Mouse (Mus musculus) intestine, postnatal 0 days (tissue): ENCODE results near the gene Ell. TPM values are rescaled to one million over a fixed set of nuclear protein-coding genes. Genes with fewer than 3 reads are reported as not detected.

Experiments
- ATAC-seq: fragments of 200-750 bp; cut with Nextera tagmentation; 2 replicates; pipeline ENCODE4 v1.8.0; 2017; ENCODE audit warnings: mild to moderate bottlenecking, moderate TSS enrichment, moderate library complexity
- H3K27ac ChIP-seq: fragments of 300-500 bp; sonication (generic); 2 replicates; pipeline ENCODE4 v1.5.1; 2014; ENCODE audit warnings: mild to moderate bottlenecking, low read depth, low read length, moderate library complexity
- H3K27me3 ChIP-seq: fragments of 300-500 bp; sonication (generic); replicated peaks from 2 replicates; pipeline ENCODE4 v1.6.1; 2014; ENCODE audit warnings: low read length, mixed read lengths; ENCODE audit not compliant: control insufficient read depth, insufficient read depth
- H3K36me3 ChIP-seq: fragments of 300-500 bp; sonication (generic); 2 replicates; pipeline ENCODE4 v1.6.1; 2014; ENCODE audit warnings: mild to moderate bottlenecking, moderate library complexity; ENCODE audit not compliant: control insufficient read depth, insufficient read depth
- H3K4me1 ChIP-seq: fragments of 300-500 bp; sonication (generic); replicated peaks from 2 replicates; pipeline ENCODE4 v1.6.1; 2014; ENCODE audit warnings: antibody characterized with exemption, low read length, mixed read lengths; ENCODE audit not compliant: control insufficient read depth, insufficient read depth
- H3K4me2 ChIP-seq: fragments of 300-500 bp; sonication (generic); replicated peaks from 2 replicates; pipeline ENCODE4 v1.6.1; 2014; ENCODE audit warnings: low read depth, mild to moderate bottlenecking, moderate library complexity
- H3K4me3 ChIP-seq: fragments of 300-500 bp; sonication (generic); 2 replicates; pipeline ENCODE4 v1.5.1; 2014; ENCODE audit warnings: low read depth, low read length
- H3K9ac ChIP-seq: fragments of 300-500 bp; sonication (generic); 2 replicates; pipeline ENCODE4 v1.6.1; 2014; ENCODE audit warnings: mild to moderate bottlenecking, low read depth, low read length
- H3K9me3 ChIP-seq: fragments of 300-500 bp; sonication (generic); 2 replicates; pipeline ENCODE4 v1.6.1; 2016; ENCODE audit warnings: mixed run types; ENCODE audit not compliant: control insufficient read depth
- CTCF ChIP-seq: sonication (generic); IDR thresholded peaks from 2 replicates; pipeline ENCODE4 v1.5.1; 2016; ENCODE audit warnings: low read depth, mild to moderate bottlenecking, control low read depth, antibody characterized with exemption, moderate library complexity
- WGBS: fragments of 180-500 bp; shearing (Covaris S2); extraction: QIAGEN DNeasy Blood & Tissue Kit; methylation state at CpG from one replicate; pipeline ENCODE4 v1.1.7; 2014; 5-methylcytosine and 5-hydroxymethylcytosine counted together
- polyA plus RNA-seq: library from polyadenylated mRNA; unstranded; fragments of >200 nt; fragmentation: Nextera tagmentation; extraction: Ambion mirVana; gene quantifications from 2 replicates; pipeline ENCODE4 v1.2.1, GENCODE M21; 2015

Gene Ell
- polyA plus RNA-seq, result 11.8 and 13.0 TPM in 2 replicates

GRCm38 (mm10) chr8:70539077-70539813 lies at the start of gene Ell:
Gene Ell, plus strand, starts transcription at chr8:70539457.
- H3K4me1 ChIP-seq, result peaks cover 7% of the 10 kb centered on the region
- H3K4me3 ChIP-seq, result peak within 1 kb of the TSS; percentile 82
- peak within 1 kb of the TSS; percentile 91 for H3K4me2 ChIP-seq
- peaks cover 25% of the 10 kb centered on the region for H3K36me3 ChIP-seq
- no peaks in the 10 kb centered on the region for H3K27me3 ChIP-seq
- ATAC-seq, result peak; percentile 88
- H3K9ac ChIP-seq, result peak within 1 kb of the TSS; percentile 84
- 0 out of 2 replicates have a peak, but pooled peaks have one; percentile 7 for TF ChIP-seq CTCF
- peak within 1 kb of the TSS; percentile 91 for H3K27ac ChIP-seq
- no peaks in the 10 kb centered on the region for H3K9me3 ChIP-seq
- WGBS, result under 1% methylated on average over 57 of the region's 58 CpGs

GRCm38 (mm10) chr8:70489576-70489975 lies 49.7 kb upstream of the Ell start:
- peaks cover 98% of the 10 kb centered on the region for H3K27me3 ChIP-seq
- H3K27ac ChIP-seq, result no peak overlapping the region
- 2% methylated on average over 37 of the region's 41 CpGs for WGBS
- H3K36me3 ChIP-seq, result no peaks in the 10 kb centered on the region
- H3K9ac ChIP-seq, result no peak overlapping the region; the same call in 1 of the 2 replicates
- ATAC-seq, result 0 out of 2 replicates have a peak, but pooled peaks have one; percentile 3
- no peaks in the 10 kb centered on the region for H3K9me3 ChIP-seq
- peak overlapping the region; percentile 55 for H3K4me2 ChIP-seq
- H3K4me3 ChIP-seq, result peak overlapping the region; percentile 39
- peaks cover 6% of the 10 kb centered on the region; the same call in 1 of the 2 replicates for H3K4me1 ChIP-seq
- no peak for TF ChIP-seq CTCF

GRCm38 (mm10) chr8:70490061-70490879 lies 49.0 kb upstream of the Ell start:
- Histone ChIP-seq H3K27me3 (peaks cover 98% of the 10 kb centered on the region), H3K4me3 (no peak overlapping the region), H3K4me2 (0 out of 2 replicates have a peak overlapping the region, but pooled peaks have one; percentile 55)

GRCm38 (mm10) chr8:70490880-70491495 lies 48.3 kb upstream of the Ell start:
- WGBS, result 6% methylated on average over 20 of the region's 20 CpGs
- TF ChIP-seq CTCF, result no peak
- Histone ChIP-seq H3K4me2 (0 out of 2 replicates have a peak overlapping the region, but pooled peaks have one; percentile 13), H3K9ac (no peak overlapping the region), H3K27ac (no peak overlapping the region), H3K4me3 (no peak overlapping the region), H3K9me3 (no peaks in the 10 kb centered on the region), H3K4me1 (peaks cover 6% of the 10 kb centered on the region; the same call in 1 of the 2 replicates), H3K27me3 (peaks cover 98% of the 10 kb centered on the region), H3K36me3 (no peaks in the 10 kb centered on the region)
- no peak for ATAC-seq

More at GRCm38 (mm10) chr8:70490061-70490879, 49.0 kb upstream of the Ell start:
- no peak overlapping the region for H3K27ac ChIP-seq
- 16% methylated on average over 10 of the region's 10 CpGs for WGBS
- no peak overlapping the region for H3K9ac ChIP-seq
- TF ChIP-seq CTCF, result no peak
- H3K4me1 ChIP-seq, result peaks cover 6% of the 10 kb centered on the region; the same call in 1 of the 2 replicates
- ATAC-seq, result no peak
- no peaks in the 10 kb centered on the region for H3K36me3 ChIP-seq
- H3K9me3 ChIP-seq, result no peaks in the 10 kb centered on the region

- H3K4me3 ChIP-seq, result peak within 1 kb of the TSS; percentile 42
- no peak within 1 kb of the TSS for H3K9ac ChIP-seq
- H3K9me3 ChIP-seq, result no peaks in the 10 kb centered on the region
- peak; percentile 7; the same call in 1 of the 2 replicates for ATAC-seq
- peaks cover 6% of the 10 kb centered on the region; the same call in 1 of the 2 replicates for H3K4me1 ChIP-seq
- TF ChIP-seq CTCF, result no peak
- under 1% methylated on average over 65 of the region's 93 CpGs for WGBS
- peak within 1 kb of the TSS; percentile 71 for H3K4me2 ChIP-seq
- H3K36me3 ChIP-seq, result no peaks in the 10 kb centered on the region
- H3K27me3 ChIP-seq, result peaks cover 95% of the 10 kb centered on the region
- no peak within 1 kb of the TSS for H3K27ac ChIP-seq
Measured at GRCm38 (mm10) chr8:70492664-70493640, 46.3 kb upstream of the Ell start, which contains the start of gene Crlf1. Gene Crlf1, plus strand, starts transcription at chr8:70493158.
